Mouse (Mus musculus) stomach, embryonic 14.5 days (tissue): ENCODE measurements around the gene Pomgnt2. TPM values are rescaled to one million over a fixed set of nuclear protein-coding genes. Genes with fewer than 3 reads are reported as not detected.
A peak's percentile ranks its signal among the peaks of the same experiment; 100 is the strongest.

Experiments used
- ATAC-seq: fragments of 200-750 bp; cut with Nextera tagmentation; 2 replicates; pipeline ENCODE4 v1.8.0; 2017; ENCODE audit warnings: low read depth, moderate TSS enrichment; ENCODE audit not compliant: insufficient number of reproducible peaks, insufficient read depth, low FRiP score
- H3K27ac ChIP-seq: fragments of 300-500 bp; sonication (generic); 2 replicates; pipeline ENCODE4 v1.5.1; 2014; ENCODE audit warnings: mild to moderate bottlenecking, low read length, moderate library complexity, mixed read lengths
- H3K27me3 ChIP-seq: fragments of 300-500 bp; sonication (generic); 2 replicates; pipeline ENCODE4 v1.6.1; 2014; ENCODE audit warnings: low read length, control low read depth, mixed read lengths; ENCODE audit not compliant: control insufficient read depth, insufficient read depth
- H3K36me3 ChIP-seq: fragments of 300-500 bp; sonication (generic); 2 replicates; pipeline ENCODE4 v1.6.1; 2014; ENCODE audit warnings: mild to moderate bottlenecking, control low read depth, low read length, moderate library complexity, mixed read lengths; ENCODE audit not compliant: control insufficient read depth, insufficient read depth
- H3K4me1 ChIP-seq: fragments of 300-500 bp; sonication (generic); 2 replicates; pipeline ENCODE4 v1.6.1; 2014; ENCODE audit warnings: low read length, control low read depth, mixed read lengths; ENCODE audit not compliant: control insufficient read depth, insufficient read depth
- H3K4me2 ChIP-seq: fragments of 300-500 bp; sonication (generic); replicated peaks from 2 replicates; pipeline ENCODE4 v1.6.1; 2014; ENCODE audit warnings: low read depth, low read length, control low read depth
- H3K4me3 ChIP-seq: fragments of 300-500 bp; sonication (generic); 2 replicates; pipeline ENCODE4 v1.5.1; 2014; ENCODE audit warnings: low read depth, low read length, control low read depth
- H3K9ac ChIP-seq: fragments of 300-500 bp; sonication (generic); replicated peaks from 2 replicates; pipeline ENCODE4 v1.6.1; 2014; ENCODE audit warnings: low read depth, mild to moderate bottlenecking, control low read depth, low read length, moderate library complexity, mixed read lengths
- H3K9me3 ChIP-seq: fragments of 300-500 bp; sonication (generic); 2 replicates; pipeline ENCODE4 v1.6.1; 2016; ENCODE audit warnings: low read depth, low read length, control low read depth; ENCODE audit not compliant: control insufficient read depth
- WGBS: fragments of 180-500 bp; shearing (Covaris S2); extraction: QIAGEN DNeasy Blood & Tissue Kit; methylation state at CpG from one replicate; pipeline ENCODE4 v1.1.7; 2014; 5-methylcytosine and 5-hydroxymethylcytosine counted together
- polyA plus RNA-seq: library from polyadenylated mRNA; unstranded; fragments of >200 nt; fragmentation: Nextera tagmentation; extraction: Ambion mirVana; gene quantifications from 2 replicates; pipeline ENCODE4 v1.2.1, GENCODE M21; 2014

Pomgnt2 gene
- polyA plus RNA-seq, 1 experiment from 2014 or later: 13.8 TPM

- H3K4me2 ChIP-seq: no peak overlapping the region
- H3K36me3 ChIP-seq: no peaks in the 10 kb centered on the region
- 66% methylated on average over 4 of the region's 4 CpGs for WGBS
- no peak overlapping the region for H3K9ac ChIP-seq
- H3K4me3 ChIP-seq: no peak overlapping the region
- no peak overlapping the region for H3K27ac ChIP-seq
- H3K27me3 ChIP-seq: no peaks in the 10 kb centered on the region
- no peaks in the 10 kb centered on the region for H3K9me3 ChIP-seq
- ATAC-seq: no peak
- H3K4me1 ChIP-seq: peaks cover 21% of the 10 kb centered on the region
Observed at GRCm38 (mm10) chr9:121948431-121948830, 48.5 kb downstream of the Pomgnt2 start.

- no peak overlapping the region for H3K27ac ChIP-seq
- H3K4me3 ChIP-seq: no peak overlapping the region
- H3K4me1 ChIP-seq: peaks cover 21% of the 10 kb centered on the region
- no peak overlapping the region for H3K4me2 ChIP-seq
- no peak overlapping the region for H3K9ac ChIP-seq
- 6% methylated on average over 4 of the region's 4 CpGs for WGBS
- no peaks in the 10 kb centered on the region for H3K27me3 ChIP-seq
- ATAC-seq: no peak
- H3K36me3 ChIP-seq: no peaks in the 10 kb centered on the region
- H3K9me3 ChIP-seq: no peaks in the 10 kb centered on the region
Observed at GRCm38 (mm10) chr9:121947784-121948183, 49.1 kb downstream of the Pomgnt2 start.

- H3K27ac ChIP-seq: no peak overlapping the region
- no peaks in the 10 kb centered on the region for H3K27me3 ChIP-seq
- H3K36me3 ChIP-seq: no peaks in the 10 kb centered on the region
- no peaks in the 10 kb centered on the region for H3K9me3 ChIP-seq
- 83% methylated on average over 3 of the region's 3 CpGs for WGBS
- no peak for ATAC-seq
- H3K4me3 ChIP-seq: no peak overlapping the region
- H3K4me2 ChIP-seq: no peak overlapping the region
- H3K4me1 ChIP-seq: no peaks in the 10 kb centered on the region
- H3K9ac ChIP-seq: no peak overlapping the region
Observed at GRCm38 (mm10) chr9:121943628-121944027, 53.3 kb downstream of the Pomgnt2 start.

- no peak overlapping the region for H3K27ac ChIP-seq
- no peak for ATAC-seq
- 93% methylated on average over 3 of the region's 3 CpGs for WGBS
- no peaks in the 10 kb centered on the region for H3K4me1 ChIP-seq
- no peak overlapping the region for H3K4me2 ChIP-seq
- no peaks in the 10 kb centered on the region for H3K27me3 ChIP-seq
- no peaks in the 10 kb centered on the region for H3K36me3 ChIP-seq
- no peaks in the 10 kb centered on the region for H3K9me3 ChIP-seq
- H3K4me3 ChIP-seq: no peak overlapping the region
- H3K9ac ChIP-seq: no peak overlapping the region
Observed at GRCm38 (mm10) chr9:121943005-121943404, 53.9 kb downstream of the Pomgnt2 start.

GRCm38 (mm10) chr9:121937944-121938355 is 59.0 kb downstream of the Pomgnt2 start:
- H3K4me1 ChIP-seq: no peaks in the 10 kb centered on the region
- no peak overlapping the region; the same call in 1 of the 2 replicates for H3K27ac ChIP-seq
- H3K9me3 ChIP-seq: no peaks in the 10 kb centered on the region
- WGBS: 49% methylated on average over 21 of the region's 21 CpGs
- H3K27me3 ChIP-seq: no peaks in the 10 kb centered on the region
- peak overlapping the region; percentile 37 for H3K4me2 ChIP-seq
- H3K9ac ChIP-seq: 0 out of 2 replicates have a peak overlapping the region, but pooled peaks have one; percentile 25
- H3K36me3 ChIP-seq: no peaks in the 10 kb centered on the region
- peak; percentile 63 for ATAC-seq
- H3K4me3 ChIP-seq: peak overlapping the region; percentile 37

GRCm38 (mm10) chr9:121937451-121937864 is 59.5 kb downstream of the Pomgnt2 start:
- 0 out of 2 replicates have a peak overlapping the region, but pooled peaks have one; percentile 25 for H3K9ac ChIP-seq
- H3K36me3 ChIP-seq: no peaks in the 10 kb centered on the region
- H3K9me3 ChIP-seq: no peaks in the 10 kb centered on the region
- WGBS: 53% methylated on average over 6 of the region's 6 CpGs
- H3K4me3 ChIP-seq: peak overlapping the region; percentile 37
- peak overlapping the region; percentile 37 for H3K4me2 ChIP-seq
- no peak for ATAC-seq
- H3K27ac ChIP-seq: no peak overlapping the region
- no peaks in the 10 kb centered on the region for H3K4me1 ChIP-seq
- H3K27me3 ChIP-seq: no peaks in the 10 kb centered on the region

GRCm38 (mm10) chr9:121936952-121937351 is 60.0 kb downstream of the Pomgnt2 start:
- 76% methylated on average over 1 of the region's 1 CpGs for WGBS
- ATAC-seq: no peak
- Histone ChIP-seq H3K4me1 (no peaks in the 10 kb centered on the region), H3K27me3 (no peaks in the 10 kb centered on the region), H3K36me3 (no peaks in the 10 kb centered on the region), H3K4me3 (no peak overlapping the region), H3K9me3 (no peaks in the 10 kb centered on the region), H3K4me2 (no peak overlapping the region), H3K9ac (no peak overlapping the region), H3K27ac (no peak overlapping the region)

- 83% methylated on average over 4 of the region's 4 CpGs for WGBS
- no peak overlapping the region for H3K4me2 ChIP-seq
- H3K4me3 ChIP-seq: no peak overlapping the region
- no peak overlapping the region for H3K27ac ChIP-seq
- H3K9me3 ChIP-seq: no peaks in the 10 kb centered on the region
- no peaks in the 10 kb centered on the region for H3K4me1 ChIP-seq
- no peaks in the 10 kb centered on the region for H3K27me3 ChIP-seq
- no peak for ATAC-seq
- H3K9ac ChIP-seq: no peak overlapping the region
- H3K36me3 ChIP-seq: no peaks in the 10 kb centered on the region
Observed at GRCm38 (mm10) chr9:121934856-121935255, 62.1 kb downstream of the Pomgnt2 start.
